Mouse (Mus musculus) midbrain, embryonic 16.5 days (tissue): ENCODE measurements around the gene Mast3. TPM values are rescaled to one million over a fixed set of nuclear protein-coding genes. Genes with fewer than 3 reads are reported as not detected.

Experiments
- ATAC-seq: fragments of 200-750 bp; cut with Nextera tagmentation; 2 replicates; pipeline ENCODE4 v1.8.0; 2017; ENCODE audit warnings: moderate TSS enrichment
- H3K27ac ChIP-seq: fragments of 300-500 bp; sonication (generic); 2 replicates; pipeline ENCODE4 v1.5.1; 2014; ENCODE audit warnings: mild to moderate bottlenecking, low read length, mixed read lengths
- H3K27me3 ChIP-seq: fragments of 300-500 bp; sonication (generic); 2 replicates; pipeline ENCODE4 v1.6.1; 2014; ENCODE audit warnings: low read depth, low read length, mixed read lengths; ENCODE audit not compliant: control insufficient read depth, insufficient read depth
- H3K36me3 ChIP-seq: fragments of 300-500 bp; sonication (generic); 2 replicates; pipeline ENCODE4 v1.6.1; 2014; ENCODE audit warnings: mild to moderate bottlenecking, low read length, moderate library complexity, mixed read lengths; ENCODE audit not compliant: control insufficient read depth, insufficient read depth
- H3K4me1 ChIP-seq: fragments of 300-500 bp; sonication (generic); 2 replicates; pipeline ENCODE4 v1.6.1; 2014; ENCODE audit warnings: mild to moderate bottlenecking, low read length, mixed read lengths; ENCODE audit not compliant: control insufficient read depth, insufficient read depth
- H3K4me2 ChIP-seq: fragments of 300-500 bp; sonication (generic); 2 replicates; pipeline ENCODE4 v1.6.1; 2014; ENCODE audit warnings: mild to moderate bottlenecking, low read length, mixed read lengths
- H3K4me3 ChIP-seq: fragments of 300-500 bp; sonication (generic); 2 replicates; pipeline ENCODE4 v1.5.1; 2014; ENCODE audit warnings: low read depth, mild to moderate bottlenecking, low read length, moderate library complexity, mixed read lengths
- H3K9ac ChIP-seq: fragments of 300-500 bp; sonication (generic); 2 replicates; pipeline ENCODE4 v1.6.1; 2014; ENCODE audit warnings: low read depth, low read length, mixed read lengths
- H3K9me3 ChIP-seq: fragments of 300-500 bp; sonication (generic); replicated peaks from 2 replicates; pipeline ENCODE4 v1.6.1; 2014; ENCODE audit warnings: mild to moderate bottlenecking, low read length, mixed read lengths; ENCODE audit not compliant: control insufficient read depth, poor library complexity, severe bottlenecking
- WGBS: fragments of 180-500 bp; shearing (Covaris S2); extraction: QIAGEN DNeasy Blood & Tissue Kit; methylation state at CpG from one replicate; pipeline ENCODE4 v1.1.7; 2014; 5-methylcytosine and 5-hydroxymethylcytosine counted together
- polyA plus RNA-seq: library from polyadenylated mRNA; unstranded; fragments of >200 nt; fragmentation: Nextera tagmentation; extraction: Ambion mirVana; gene quantifications from 2 replicates; pipeline ENCODE4 v1.2.1, GENCODE M21; 2015

Mast3 gene
- polyA plus RNA-seq, 1 experiment from 2014 or later: 23.2 TPM

- no peak overlapping the region for H3K27ac ChIP-seq
- H3K4me3 ChIP-seq: no peak overlapping the region
- no peak for ATAC-seq
- no peaks in the 10 kb centered on the region; the same call in 1 of the 2 replicates for H3K27me3 ChIP-seq
- no peak overlapping the region for H3K9ac ChIP-seq
- no peak overlapping the region for H3K4me2 ChIP-seq
- WGBS: 51% methylated on average over 5 of the region's 5 CpGs
- peaks cover 3% of the 10 kb centered on the region; the same call in 1 of the 2 replicates for H3K4me1 ChIP-seq
- H3K36me3 ChIP-seq: no peaks in the 10 kb centered on the region
- no peaks in the 10 kb centered on the region for H3K9me3 ChIP-seq
Observed at GRCm38 (mm10) chr8:70845108-70845507, 40.3 kb upstream of the Mast3 start.

- 0 out of 2 replicates have a peak overlapping the region, but pooled peaks have one; percentile 6 for H3K9ac ChIP-seq
- H3K4me2 ChIP-seq: no peak overlapping the region
- no peak for ATAC-seq
- no peaks in the 10 kb centered on the region; the same call in 1 of the 2 replicates for H3K27me3 ChIP-seq
- H3K4me3 ChIP-seq: no peak overlapping the region
- H3K4me1 ChIP-seq: peaks cover 3% of the 10 kb centered on the region; the same call in 1 of the 2 replicates
- no peaks in the 10 kb centered on the region for H3K9me3 ChIP-seq
- WGBS: 2% methylated on average over 6 of the region's 6 CpGs
- no peaks in the 10 kb centered on the region for H3K36me3 ChIP-seq
- H3K27ac ChIP-seq: no peak overlapping the region
Observed at GRCm38 (mm10) chr8:70844523-70844922, 39.7 kb upstream of the Mast3 start.

- H3K27me3 ChIP-seq: no peaks in the 10 kb centered on the region; the same call in 1 of the 2 replicates
- H3K9me3 ChIP-seq: no peaks in the 10 kb centered on the region
- no peaks in the 10 kb centered on the region for H3K36me3 ChIP-seq
- no peak overlapping the region for H3K4me3 ChIP-seq
- 0 out of 2 replicates have a peak overlapping the region, but pooled peaks have one; percentile 6 for H3K9ac ChIP-seq
- WGBS: 83% methylated on average over 8 of the region's 8 CpGs
- ATAC-seq: no peak
- no peak overlapping the region for H3K4me2 ChIP-seq
- peaks cover 3% of the 10 kb centered on the region; the same call in 1 of the 2 replicates for H3K4me1 ChIP-seq
- no peak overlapping the region for H3K27ac ChIP-seq
Observed at GRCm38 (mm10) chr8:70843941-70844340, 39.1 kb upstream of the Mast3 start.

- H3K4me1 ChIP-seq: peaks cover 8% of the 10 kb centered on the region
- H3K36me3 ChIP-seq: no peaks in the 10 kb centered on the region
- no peak for ATAC-seq
- 90% methylated on average over 5 of the region's 5 CpGs for WGBS
- no peak overlapping the region for H3K4me2 ChIP-seq
- H3K27ac ChIP-seq: no peak overlapping the region
- H3K4me3 ChIP-seq: no peak overlapping the region
- no peaks in the 10 kb centered on the region for H3K27me3 ChIP-seq
- no peak overlapping the region for H3K9ac ChIP-seq
- no peaks in the 10 kb centered on the region for H3K9me3 ChIP-seq
Observed at GRCm38 (mm10) chr8:70843214-70843773, 38.4 kb upstream of the Mast3 start.

- Histone ChIP-seq H3K4me3 (no peak overlapping the region), H3K27ac (no peak overlapping the region), H3K9me3 (no peaks in the 10 kb centered on the region), H3K9ac (no peak overlapping the region), H3K36me3 (no peaks in the 10 kb centered on the region), H3K4me2 (no peak overlapping the region), H3K27me3 (no peaks in the 10 kb centered on the region), H3K4me1 (peaks cover 8% of the 10 kb centered on the region)
- WGBS: 61% methylated on average over 25 of the region's 25 CpGs
- ATAC-seq: no peak
Observed at GRCm38 (mm10) chr8:70842484-70842883, 37.6 kb upstream of the Mast3 start.

GRCm38 (mm10) chr8:70841147-70842072 lies 36.6 kb upstream of the Mast3 start:
- H3K27me3 ChIP-seq: no peaks in the 10 kb centered on the region
- H3K9me3 ChIP-seq: no peaks in the 10 kb centered on the region
- no peaks in the 10 kb centered on the region for H3K36me3 ChIP-seq
- H3K4me1 ChIP-seq: peaks cover 8% of the 10 kb centered on the region
- peak overlapping the region; percentile 37; the same call in 1 of the 2 replicates for H3K27ac ChIP-seq
- 0 out of 2 replicates have a peak overlapping the region, but pooled peaks have one; percentile 14 for H3K9ac ChIP-seq
- no peak for ATAC-seq
- 36% methylated on average over 22 of the region's 22 CpGs for WGBS
- no peak overlapping the region for H3K4me3 ChIP-seq
- no peak overlapping the region for H3K4me2 ChIP-seq

- H3K27ac ChIP-seq: 0 out of 2 replicates have a peak overlapping the region, but pooled peaks have one; percentile 37
Observed at GRCm38 (mm10) chr8:70840590-70840989, 35.7 kb upstream of the Mast3 start.

GRCm38 (mm10) chr8:70839408-70840351 lies 34.8 kb upstream of the Mast3 start, which contains the start of gene Arrdc2:
Gene Arrdc2 (minus strand): TSS chr8:70839720.
- Histone ChIP-seq H3K36me3 (peaks cover 3% of the 10 kb centered on the region; the same call in 1 of the 2 replicates), H3K9me3 (no peaks in the 10 kb centered on the region), H3K4me1 (peaks cover 8% of the 10 kb centered on the region), H3K27me3 (no peaks in the 10 kb centered on the region), H3K4me3 (peak within 1 kb of the TSS; percentile 69), H3K9ac (peak within 1 kb of the TSS; percentile 74), H3K4me2 (peak within 1 kb of the TSS; percentile 81), H3K27ac (peak within 1 kb of the TSS; percentile 90)
- WGBS: 2% methylated on average over 55 of the region's 55 CpGs
- ATAC-seq: peak; percentile 97

More at GRCm38 (mm10) chr8:70840590-70840989, 35.7 kb upstream of the Mast3 start:
- H3K4me1 ChIP-seq: peaks cover 8% of the 10 kb centered on the region
- no peak overlapping the region for H3K4me2 ChIP-seq
- no peak overlapping the region for H3K4me3 ChIP-seq
- no peaks in the 10 kb centered on the region for H3K9me3 ChIP-seq
- no peaks in the 10 kb centered on the region for H3K36me3 ChIP-seq
- no peak overlapping the region for H3K9ac ChIP-seq
- WGBS: 61% methylated on average over 10 of the region's 10 CpGs
- no peak for ATAC-seq
- H3K27me3 ChIP-seq: no peaks in the 10 kb centered on the region
